Mouse (Mus musculus) hindbrain, embryonic 13.5 days (tissue): ENCODE data around the gene Lamp2. TPM values are rescaled to one million over a fixed set of nuclear protein-coding genes. Genes with fewer than 3 reads are reported as not detected.
"Not testable (repeated sequence)": the region's sequence is repeated elsewhere in the genome, so short reads cannot be mapped to it uniquely, and the experiment has no call there.

ENCODE experiments used
- ATAC-seq: fragments of 200-750 bp; cut with Nextera tagmentation; 2 replicates; pipeline ENCODE4 v1.8.0; 2017; ENCODE audit warnings: moderate TSS enrichment; ENCODE audit not compliant: low FRiP score
- H3K27ac ChIP-seq: fragments of 300-500 bp; sonication (generic); 2 replicates; pipeline ENCODE4 v1.5.1; 2015; ENCODE audit warnings: inconsistent platforms, mild to moderate bottlenecking, moderate library complexity
- H3K27me3 ChIP-seq: fragments of 300-500 bp; sonication (generic); 2 replicates; pipeline ENCODE4 v1.6.1; 2015; ENCODE audit warnings: mild to moderate bottlenecking, inconsistent platforms
- H3K36me3 ChIP-seq: fragments of 300-500 bp; sonication (generic); 2 replicates; pipeline ENCODE4 v1.6.1; 2015; ENCODE audit warnings: mild to moderate bottlenecking, inconsistent platforms
- H3K4me1 ChIP-seq: fragments of 300-500 bp; sonication (generic); replicated peaks from 2 replicates; pipeline ENCODE4 v1.6.1; 2015; ENCODE audit warnings: inconsistent platforms
- H3K4me2 ChIP-seq: fragments of 300-500 bp; sonication (generic); 2 replicates; pipeline ENCODE4 v1.6.1; 2015; ENCODE audit warnings: inconsistent platforms, mild to moderate bottlenecking, moderate library complexity
- H3K4me3 ChIP-seq: fragments of 300-500 bp; sonication (generic); 2 replicates; pipeline ENCODE4 v1.5.1; 2015; ENCODE audit warnings: mild to moderate bottlenecking, inconsistent platforms
- H3K9ac ChIP-seq: fragments of 300-500 bp; sonication (generic); 2 replicates; pipeline ENCODE4 v1.6.1; 2015; ENCODE audit warnings: mild to moderate bottlenecking, inconsistent platforms
- H3K9me3 ChIP-seq: fragments of 300-500 bp; sonication (generic); 2 replicates; pipeline ENCODE4 v1.6.1; 2016; ENCODE audit warnings: inconsistent platforms
- WGBS: fragments of 180-500 bp; shearing (Covaris S2); methylation state at CpG from one replicate; pipeline ENCODE4 v1.1.7; 2015; 5-methylcytosine and 5-hydroxymethylcytosine counted together
- polyA plus RNA-seq: library from polyadenylated mRNA; unstranded; fragments of >200 nt; fragmentation: Nextera tagmentation; extraction: Ambion mirVana; gene quantifications from 2 replicates; pipeline ENCODE4 v1.2.1, GENCODE M21; 2015

Gene Lamp2
- 61.3 and 66.0 TPM in 2 replicates for polyA plus RNA-seq

- peak within 1 kb of the TSS; percentile 77 for H3K9ac ChIP-seq
- no peaks in the 10 kb centered on the region for H3K27me3 ChIP-seq
- peak within 1 kb of the TSS; percentile 74 for H3K27ac ChIP-seq
- peak; percentile 98 for ATAC-seq
- H3K9me3 ChIP-seq = no peaks in the 10 kb centered on the region
- peak within 1 kb of the TSS; percentile 58 for H3K4me3 ChIP-seq
- peak within 1 kb of the TSS; percentile 58 for H3K4me2 ChIP-seq
- WGBS = 13% methylated on average over 47 of the region's 47 CpGs
- peaks cover 8% of the 10 kb centered on the region for H3K4me1 ChIP-seq
- H3K36me3 ChIP-seq = 0 out of 2 replicates have a peak, but pooled peaks cover 2% of the 10 kb centered on the region
These were observed at the start of gene Lamp2 for GRCm38 (mm10) chrX:38455890-38456634. Gene Lamp2 (minus strand): TSS chrX:38456454.

- Histone ChIP-seq H3K27ac (no peak overlapping the region), H3K36me3 (no peaks in the 10 kb centered on the region), H3K9me3 (no peaks in the 10 kb centered on the region), H3K4me3 (no peak overlapping the region), H3K27me3 (no peaks in the 10 kb centered on the region), H3K9ac (no peak overlapping the region), H3K4me1 (no peaks in the 10 kb centered on the region), H3K4me2 (no peak overlapping the region)
- ATAC-seq = no peak
- 90% methylated on average over 14 of the region's 14 CpGs for WGBS
These were observed 48.6 kb upstream of the Lamp2 start for GRCm38 (mm10) chrX:38504846-38505245.

- not testable (repeated sequence) for ATAC-seq
These were observed 45.9 kb upstream of the Lamp2 start for GRCm38 (mm10) chrX:38502182-38502581.

GRCm38 (mm10) chrX:38485464-38485863, 29.2 kb upstream of the Lamp2 start:
- not testable (repeated sequence) for H3K27ac ChIP-seq, H3K4me3 ChIP-seq, H3K4me1 ChIP-seq, H3K9ac ChIP-seq, ATAC-seq, H3K9me3 ChIP-seq, H3K36me3 ChIP-seq, H3K27me3 ChIP-seq
- H3K4me2 ChIP-seq = peak overlapping the region; percentile 31
- WGBS = 18% methylated on average over 20 of the region's 20 CpGs

More at GRCm38 (mm10) chrX:38502182-38502581, 45.9 kb upstream of the Lamp2 start:
- not testable (repeated sequence) for H3K27ac ChIP-seq, H3K4me1 ChIP-seq, H3K4me2 ChIP-seq, H3K9ac ChIP-seq, H3K27me3 ChIP-seq, H3K4me3 ChIP-seq, H3K9me3 ChIP-seq, H3K36me3 ChIP-seq
- 74% methylated on average over 5 of the region's 5 CpGs for WGBS

- 63% methylated on average over 1 of the region's 1 CpGs for WGBS
- no peaks in the 10 kb centered on the region for H3K27me3 ChIP-seq
- H3K4me2 ChIP-seq = no peak overlapping the region
- no peaks in the 10 kb centered on the region for H3K36me3 ChIP-seq
- H3K9ac ChIP-seq = no peak overlapping the region
- no peak for ATAC-seq
- no peak overlapping the region for H3K4me3 ChIP-seq
- no peaks in the 10 kb centered on the region; the same call in 1 of the 2 replicates for H3K4me1 ChIP-seq
- H3K9me3 ChIP-seq = no peaks in the 10 kb centered on the region
- no peak overlapping the region for H3K27ac ChIP-seq
These were observed 22.3 kb upstream of the Lamp2 start for GRCm38 (mm10) chrX:38478583-38478982.

GRCm38 (mm10) chrX:38473537-38474299, 17.5 kb upstream of the Lamp2 start:
- peak overlapping the region; percentile 50 for H3K4me2 ChIP-seq
- peak; percentile 94 for ATAC-seq
- H3K27me3 ChIP-seq = no peaks in the 10 kb centered on the region
- H3K4me1 ChIP-seq = no peaks in the 10 kb centered on the region; the same call in 1 of the 2 replicates
- no peaks in the 10 kb centered on the region for H3K36me3 ChIP-seq
- WGBS = 14% methylated on average over 32 of the region's 32 CpGs
- H3K4me3 ChIP-seq = peak overlapping the region; percentile 53
- H3K27ac ChIP-seq = peak overlapping the region; percentile 70
- peak overlapping the region; percentile 56; the same call in 1 of the 2 replicates for H3K9ac ChIP-seq
- no peaks in the 10 kb centered on the region for H3K9me3 ChIP-seq

- ATAC-seq = peak; percentile 54
- Histone ChIP-seq H3K4me3 (peak overlapping the region; percentile 53), H3K36me3 (no peaks in the 10 kb centered on the region), H3K4me1 (no peaks in the 10 kb centered on the region; the same call in 1 of the 2 replicates), H3K9me3 (no peaks in the 10 kb centered on the region), H3K27me3 (no peaks in the 10 kb centered on the region), H3K9ac (no peak overlapping the region), H3K27ac (no peak overlapping the region), H3K4me2 (peak overlapping the region; percentile 50; the same call in 1 of the 2 replicates)
- 15% methylated on average over 10 of the region's 10 CpGs for WGBS
These were observed 16.9 kb upstream of the Lamp2 start for GRCm38 (mm10) chrX:38473164-38473536.

GRCm38 (mm10) chrX:38466236-38466635, 10.0 kb upstream of the Lamp2 start:
- Histone ChIP-seq H3K27me3 (no peaks in the 10 kb centered on the region), H3K9ac (no peak overlapping the region), H3K27ac (no peak overlapping the region), H3K4me2 (no peak overlapping the region), H3K4me1 (no peaks in the 10 kb centered on the region), H3K9me3 (no peaks in the 10 kb centered on the region), H3K36me3 (no peaks in the 10 kb centered on the region), H3K4me3 (no peak overlapping the region)
- no peak for ATAC-seq

- Histone ChIP-seq H3K36me3 (no peaks in the 10 kb centered on the region), H3K27ac (no peak overlapping the region), H3K27me3 (no peaks in the 10 kb centered on the region), H3K9ac (no peak overlapping the region), H3K4me1 (no peaks in the 10 kb centered on the region), H3K4me3 (no peak overlapping the region), H3K9me3 (no peaks in the 10 kb centered on the region), H3K4me2 (no peak overlapping the region)
- WGBS = 87% methylated on average over 2 of the region's 2 CpGs
- no peak for ATAC-seq
These were observed 6.9 kb upstream of the Lamp2 start for GRCm38 (mm10) chrX:38463160-38463559.

GRCm38 (mm10) chrX:38462101-38462500, 5.8 kb upstream of the Lamp2 start:
- Histone ChIP-seq H3K27me3 (no peaks in the 10 kb centered on the region), H3K4me1 (no peaks in the 10 kb centered on the region), H3K9ac (no peak overlapping the region), H3K4me2 (no peak overlapping the region), H3K27ac (no peak overlapping the region), H3K4me3 (no peak overlapping the region), H3K9me3 (no peaks in the 10 kb centered on the region), H3K36me3 (no peaks in the 10 kb centered on the region)
- ATAC-seq = no peak
- 88% methylated on average over 5 of the region's 5 CpGs for WGBS

- H3K36me3 ChIP-seq = no peaks in the 10 kb centered on the region
- no peaks in the 10 kb centered on the region for H3K9me3 ChIP-seq
- 86% methylated on average over 3 of the region's 3 CpGs for WGBS
- no peak overlapping the region for H3K9ac ChIP-seq
- no peak overlapping the region for H3K4me2 ChIP-seq
- H3K27me3 ChIP-seq = no peaks in the 10 kb centered on the region
- no peaks in the 10 kb centered on the region for H3K4me1 ChIP-seq
- no peak overlapping the region for H3K27ac ChIP-seq
- no peak overlapping the region for H3K4me3 ChIP-seq
- ATAC-seq = no peak
These were observed 4.6 kb upstream of the Lamp2 start for GRCm38 (mm10) chrX:38460887-38461286.

- no peak overlapping the region for H3K9ac ChIP-seq
- WGBS = 84% methylated on average over 8 of the region's 8 CpGs
- peaks cover 8% of the 10 kb centered on the region for H3K4me1 ChIP-seq
- no peaks in the 10 kb centered on the region for H3K27me3 ChIP-seq
- no peak overlapping the region for H3K4me2 ChIP-seq
- ATAC-seq = no peak
- H3K4me3 ChIP-seq = no peak overlapping the region
- no peaks in the 10 kb centered on the region for H3K36me3 ChIP-seq
- H3K27ac ChIP-seq = no peak overlapping the region
- H3K9me3 ChIP-seq = no peaks in the 10 kb centered on the region
These were observed 2.8 kb upstream of the Lamp2 start for GRCm38 (mm10) chrX:38459076-38459475.
